Mouse (Mus musculus) T-helper 2 cell (primary cell): ENCODE measurements around the gene Tent5b.

ENCODE experiments used
- in situ Hi-C: fragments of 300-600 bp; cut with MboI, MseI; formaldehyde crosslinking; loops from one replicate; pipeline ENCODE4 v1.15.1; 2025; ENCODE audit warnings: high pct_unique_total_duplicates

Gene Tent5b

GRCm38 (mm10) chr4:133479458-133480184 lies at the start of gene Tent5b:
Gene Tent5b (plus strand): TSS chr4:133480132.
- in situ Hi-C loops: no loop called here

- in situ Hi-C loops: no loop called here
Observed at GRCm38 (mm10) chr4:133431508-133431907, 48.4 kb upstream of the Tent5b start.

DNA sequence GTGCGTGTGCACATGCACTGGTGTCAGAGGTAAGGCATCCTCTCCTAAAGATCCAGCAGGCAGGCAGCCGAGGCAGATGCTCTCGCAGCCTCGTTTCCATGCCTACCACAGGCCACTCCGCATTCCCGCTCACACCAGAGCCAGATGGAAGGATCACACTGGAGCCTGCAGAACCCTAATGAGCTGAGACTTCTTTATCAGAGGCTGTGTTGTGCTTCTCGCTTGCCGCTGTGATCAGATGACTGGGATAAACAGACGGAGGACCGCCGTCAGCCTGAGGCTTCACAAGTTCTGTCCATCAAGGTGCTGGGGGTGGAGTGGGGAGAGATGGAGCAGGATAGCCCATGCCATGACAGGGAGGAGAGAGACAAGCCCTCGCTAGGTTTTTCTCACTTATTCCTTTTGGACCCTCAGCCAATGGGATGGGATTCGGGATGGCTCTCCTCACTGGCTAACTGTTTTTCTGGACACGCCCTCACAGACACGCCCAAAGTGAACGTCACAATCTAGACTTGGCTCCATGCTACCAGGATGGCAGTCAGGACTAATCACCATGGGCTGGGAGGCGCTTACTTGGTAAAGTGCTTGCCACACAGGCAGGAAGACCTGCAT lies 47.3 kb upstream of the Tent5b start:
- in situ Hi-C loops: no loop called here

- in situ Hi-C loops: no loop called here
Observed at GRCm38 (mm10) chr4:133435921-133436320, 44.0 kb upstream of the Tent5b start.

- in situ Hi-C loops: no loop called here
Observed at GRCm38 (mm10) chr4:133439460-133440376, 40.2 kb upstream of the Tent5b start.

DNA sequence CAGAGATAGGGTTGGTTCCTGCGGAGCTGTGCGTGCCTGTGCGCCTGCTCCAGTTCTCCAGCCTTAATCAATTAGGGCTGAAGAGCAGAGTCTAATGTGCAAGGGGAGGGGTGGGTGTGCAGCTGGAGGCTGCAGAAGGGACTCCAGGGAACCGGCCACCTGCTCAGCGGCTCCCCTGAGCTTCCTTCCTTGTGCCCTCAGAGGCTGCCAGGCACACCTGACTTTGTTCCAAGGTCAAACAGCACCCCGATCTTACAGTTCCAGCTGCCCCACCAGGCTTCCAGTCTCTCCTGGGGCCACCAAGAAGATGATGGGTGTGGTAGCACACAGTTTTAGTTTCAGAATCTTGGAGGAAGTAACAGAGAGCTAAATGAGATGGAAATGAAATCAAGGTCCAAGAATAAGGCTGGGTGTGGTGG lies 39.5 kb upstream of the Tent5b start:
- in situ Hi-C loops: no loop called here

DNA sequence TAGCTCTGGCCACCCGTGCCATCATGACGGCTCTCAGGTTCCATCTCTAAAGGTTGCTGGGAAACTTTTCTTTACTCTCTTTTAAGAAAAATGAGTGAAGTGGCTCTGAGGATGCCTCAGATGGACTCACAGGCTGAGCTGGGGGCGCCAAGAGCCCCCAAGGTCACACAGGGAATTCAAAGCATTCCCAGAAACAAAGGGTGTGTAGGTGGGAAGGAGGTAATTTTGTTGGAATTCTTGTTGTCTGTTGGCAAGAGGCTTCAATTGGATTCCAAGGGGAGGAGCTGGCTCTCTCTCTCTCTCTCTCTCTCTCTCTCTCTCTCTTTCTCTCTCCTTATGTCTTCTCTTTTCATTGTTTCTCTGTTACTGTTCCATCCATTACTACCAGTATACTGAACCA lies 37.7 kb upstream of the Tent5b start:
- in situ Hi-C loops: no loop called here

- in situ Hi-C loops: no loop called here
Observed at GRCm38 (mm10) chr4:133443085-133443484, 36.8 kb upstream of the Tent5b start.

GRCm38 (mm10) chr4:133445727-133446126 lies 34.2 kb upstream of the Tent5b start:
- in situ Hi-C loops: no loop called here

GRCm38 (mm10) chr4:133447366-133447765 lies 32.6 kb upstream of the Tent5b start:
- in situ Hi-C loops: no loop called here

DNA sequence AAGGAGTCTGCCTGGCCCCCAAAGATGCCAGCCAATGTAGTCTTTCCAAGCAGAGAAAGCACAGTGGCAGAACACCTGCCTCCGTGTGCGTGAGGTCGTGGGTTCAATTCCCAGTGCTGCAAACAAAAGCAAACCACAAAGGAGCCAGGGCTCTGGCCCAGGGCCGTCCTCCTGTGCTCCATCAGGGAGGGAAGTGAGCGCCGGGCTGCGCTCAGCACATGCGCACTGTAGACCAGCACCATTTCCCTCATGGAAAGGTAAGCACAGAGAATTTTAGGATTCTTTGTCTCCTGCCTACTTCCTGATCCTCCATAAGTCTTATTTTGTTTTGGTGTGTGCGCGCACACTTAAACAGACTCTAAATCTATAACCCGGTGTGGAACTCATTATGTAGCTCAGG lies 32.0 kb upstream of the Tent5b start:
- in situ Hi-C loops: no loop called here

GRCm38 (mm10) chr4:133448708-133449388 lies 31.1 kb upstream of the Tent5b start:
- in situ Hi-C loops: no loop called here

- in situ Hi-C loops: no loop called here
Observed at GRCm38 (mm10) chr4:133449726-133450125, 30.2 kb upstream of the Tent5b start.

GRCm38 (mm10) chr4:133451536-133451935 lies 28.4 kb upstream of the Tent5b start:
- in situ Hi-C loops: no loop called here

GRCm38 (mm10) chr4:133452433-133452832 lies 27.5 kb upstream of the Tent5b start:
- in situ Hi-C loops: no loop called here

DNA sequence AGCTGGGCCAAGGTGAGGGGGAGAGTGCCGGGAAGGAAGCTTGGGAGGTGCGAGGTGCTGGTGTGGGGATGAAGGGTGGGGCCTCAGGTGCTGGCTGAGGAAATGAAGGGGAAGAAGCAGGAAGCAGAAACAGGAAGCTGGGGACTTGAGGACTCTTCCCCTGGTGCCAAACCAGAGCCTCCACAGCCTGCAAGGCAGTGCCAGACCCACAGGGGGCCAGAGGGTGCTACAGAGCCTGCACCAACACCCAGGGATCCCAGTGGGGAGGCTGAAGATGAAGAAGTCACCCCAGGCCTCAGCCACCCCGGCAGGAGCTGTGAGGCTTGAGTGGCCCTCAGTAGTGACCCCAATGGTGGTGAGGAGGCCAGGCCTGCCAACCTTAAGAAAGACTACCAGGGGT lies 21.9 kb upstream of the Tent5b start:
- in situ Hi-C loops: no loop called here

GRCm38 (mm10) chr4:133460006-133460405 lies 19.9 kb upstream of the Tent5b start:
- in situ Hi-C loops: no loop called here

GRCm38 (mm10) chr4:133460796-133461325 lies 19.1 kb upstream of the Tent5b start:
- in situ Hi-C loops: no loop called here

GRCm38 (mm10) chr4:133461362-133461761 lies 18.6 kb upstream of the Tent5b start:
- in situ Hi-C loops: no loop called here

DNA sequence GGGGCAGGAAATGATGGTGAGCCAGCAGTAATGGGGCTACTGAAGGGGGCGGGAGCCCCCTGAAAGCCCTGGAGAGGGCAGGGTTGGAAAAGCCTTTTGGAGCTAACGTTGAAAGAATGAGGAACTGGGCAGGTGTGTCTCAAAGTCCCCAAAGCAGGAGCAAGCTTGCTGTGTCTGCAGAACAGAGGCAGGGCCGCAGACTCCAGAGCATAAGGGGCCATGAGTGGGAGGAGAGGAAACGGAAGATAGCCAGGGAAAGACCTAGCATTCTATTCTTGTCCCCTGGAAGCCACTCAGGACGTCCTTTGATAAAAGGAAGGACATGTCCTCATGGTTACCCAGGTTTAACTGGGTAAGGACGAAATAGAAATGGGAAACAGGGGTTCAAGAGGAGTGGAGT lies 16.7 kb upstream of the Tent5b start:
- in situ Hi-C loops: no loop called here

GRCm38 (mm10) chr4:133468080-133468479 lies 11.9 kb upstream of the Tent5b start:
- in situ Hi-C loops: loop anchor here (5.0 kb wide), 1 partner anchor 664 kb away; no protein-coding TSS in a partner anchor
